Mouse (Mus musculus) embryonic fibroblast, embryonic 13.5 days (primary cell): ENCODE data around the gene Lrrc57. TPM values are rescaled to one million over a fixed set of nuclear protein-coding genes. Genes with fewer than 3 reads are reported as not detected.
A peak's percentile ranks its signal among the peaks of the same experiment; 100 is the strongest.

Experiments used
- H3K27ac ChIP-seq: 2 replicates; pipeline ENCODE4 v1.5.1; 2012; ENCODE audit warnings: low read length, control low read depth, inconsistent platforms; ENCODE audit not compliant: insufficient read depth
- H3K4me1 ChIP-seq: 2 replicates; pipeline ENCODE4 v1.6.1; 2011; ENCODE audit warnings: low read length; ENCODE audit not compliant: control insufficient read depth, insufficient read depth
- H3K4me3 ChIP-seq: 2 replicates; pipeline ENCODE4 v1.5.1; 2011; ENCODE audit warnings: mild to moderate bottlenecking, control low read depth, low read length; ENCODE audit not compliant: insufficient read depth
- CTCF ChIP-seq: IDR thresholded peaks from 2 replicates; pipeline ENCODE4 v1.5.1; 2011; ENCODE audit warnings: mild to moderate bottlenecking, control low read depth, low read length, moderate library complexity, borderline replicate concordance; ENCODE audit not compliant: insufficient read depth
- POLR2A ChIP-seq: IDR thresholded peaks from 2 replicates; pipeline ENCODE4 v1.6.1; 2011; ENCODE audit warnings: low read depth, mild to moderate bottlenecking, control low read depth, low read length, moderate library complexity
- polyA plus RNA-seq: library from polyadenylated mRNA; stranded (reverse); fragments of >200 nt; gene quantifications from 2 replicates; pipeline ENCODE4 v1.2.4, GENCODE M21; 2011; ENCODE audit warnings: low read depth; ENCODE audit not compliant: missing spikeins, insufficient read length

Lrrc57 gene
- polyA plus RNA-seq, 1 experiment = 13.0 TPM

DNA sequence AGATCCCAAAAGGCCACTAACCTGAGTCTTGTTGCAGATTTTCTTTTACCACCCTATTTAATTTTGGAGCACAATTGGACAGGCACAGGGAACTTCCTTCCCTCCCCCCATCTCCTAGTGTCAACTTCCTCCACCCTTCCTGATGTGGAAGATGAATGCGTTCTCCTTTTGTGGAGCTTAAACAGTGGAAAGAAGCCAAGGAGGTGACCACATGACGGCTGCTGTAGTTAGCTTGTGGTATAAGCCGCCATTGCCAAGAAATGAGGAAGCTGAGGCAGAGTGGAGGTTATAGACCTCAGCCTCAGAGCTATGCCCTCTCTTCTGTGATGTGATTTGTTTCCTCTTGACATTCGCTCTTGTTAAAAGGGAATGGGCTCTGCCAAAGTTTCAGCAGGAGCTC lies 22.6 kb upstream of the Lrrc57 start:
- no peak for TF ChIP-seq CTCF
- TF ChIP-seq POLR2A = no peak
- H3K27ac ChIP-seq = no peak overlapping the region

DNA sequence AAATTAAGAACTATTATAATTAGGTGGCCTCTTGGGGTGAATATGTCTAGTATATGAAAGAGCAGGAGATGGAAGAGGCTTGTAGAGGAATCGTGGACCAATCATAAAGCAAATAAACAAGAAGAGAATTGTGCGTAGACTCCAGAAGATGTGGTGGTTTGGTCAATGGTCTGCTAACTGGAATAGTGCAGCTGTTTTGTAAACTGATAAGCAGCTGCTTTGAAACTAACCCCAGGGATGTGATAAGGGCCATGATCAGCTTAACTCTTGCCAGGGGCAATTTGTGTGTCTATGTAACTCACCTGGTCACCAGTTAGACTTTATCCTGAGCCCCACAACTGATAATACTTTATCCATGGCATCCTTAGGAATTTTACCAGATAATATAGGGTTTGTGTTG lies 22.2 kb upstream of the Lrrc57 start:
- H3K4me1 ChIP-seq = 0 out of 2 replicates have a peak, but pooled peaks cover 5% of the 10 kb centered on the region
- no peak overlapping the region for H3K27ac ChIP-seq
- H3K4me3 ChIP-seq = no peak overlapping the region
- TF ChIP-seq POLR2A (no peak), CTCF (no peak)

More for the DNA sequence above, 22.6 kb upstream of the Lrrc57 start:
- H3K4me1 ChIP-seq = 0 out of 2 replicates have a peak, but pooled peaks cover 5% of the 10 kb centered on the region
- no peak overlapping the region for H3K4me3 ChIP-seq

DNA sequence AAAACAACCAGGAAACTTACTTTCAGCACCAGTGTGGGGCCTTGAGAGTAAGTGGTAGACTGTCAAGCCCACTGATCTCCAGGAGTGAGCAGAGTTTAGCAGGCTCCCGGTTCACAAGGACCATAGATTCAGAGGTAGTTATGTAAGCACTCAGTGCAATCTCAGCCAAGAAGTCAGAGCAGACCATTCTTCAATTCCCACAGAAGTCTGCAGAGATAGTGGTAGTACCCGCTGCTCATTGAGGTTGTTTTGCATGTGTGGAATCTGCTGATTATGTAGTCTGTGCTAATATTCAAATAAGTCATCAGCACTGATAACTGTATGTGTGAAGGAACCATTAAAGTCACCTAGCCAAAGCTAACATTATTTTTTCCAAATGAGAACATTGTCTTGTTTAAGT lies 21.3 kb upstream of the Lrrc57 start:
- Histone ChIP-seq H3K4me3 (no peak overlapping the region), H3K27ac (no peak overlapping the region), H3K4me1 (0 out of 2 replicates have a peak, but pooled peaks cover 5% of the 10 kb centered on the region)
- TF ChIP-seq POLR2A (no peak), CTCF (no peak)

DNA sequence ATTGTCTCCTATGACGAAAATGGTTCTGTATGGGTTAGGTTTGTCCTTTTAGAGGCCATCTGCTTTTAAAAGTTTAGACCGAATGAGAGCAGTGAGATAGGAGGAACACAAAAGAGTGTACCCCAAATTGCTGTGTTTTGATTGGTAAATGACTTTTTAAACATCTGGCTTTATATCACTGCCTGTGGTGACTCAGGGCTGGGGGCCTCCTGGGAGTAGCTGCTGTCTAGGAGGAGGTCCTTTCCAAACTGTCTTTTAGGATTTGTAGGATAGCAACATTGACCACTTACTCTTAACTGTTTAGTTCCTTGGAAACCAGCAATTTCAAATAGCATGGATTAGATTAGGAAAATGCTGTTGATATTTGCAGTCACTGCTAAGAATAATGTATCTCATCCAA lies 20.9 kb upstream of the Lrrc57 start:
- 0 out of 2 replicates have a peak, but pooled peaks cover 5% of the 10 kb centered on the region for H3K4me1 ChIP-seq
- no peak for TF ChIP-seq CTCF
- TF ChIP-seq POLR2A = no peak
- H3K4me3 ChIP-seq = no peak overlapping the region
- no peak overlapping the region for H3K27ac ChIP-seq

DNA sequence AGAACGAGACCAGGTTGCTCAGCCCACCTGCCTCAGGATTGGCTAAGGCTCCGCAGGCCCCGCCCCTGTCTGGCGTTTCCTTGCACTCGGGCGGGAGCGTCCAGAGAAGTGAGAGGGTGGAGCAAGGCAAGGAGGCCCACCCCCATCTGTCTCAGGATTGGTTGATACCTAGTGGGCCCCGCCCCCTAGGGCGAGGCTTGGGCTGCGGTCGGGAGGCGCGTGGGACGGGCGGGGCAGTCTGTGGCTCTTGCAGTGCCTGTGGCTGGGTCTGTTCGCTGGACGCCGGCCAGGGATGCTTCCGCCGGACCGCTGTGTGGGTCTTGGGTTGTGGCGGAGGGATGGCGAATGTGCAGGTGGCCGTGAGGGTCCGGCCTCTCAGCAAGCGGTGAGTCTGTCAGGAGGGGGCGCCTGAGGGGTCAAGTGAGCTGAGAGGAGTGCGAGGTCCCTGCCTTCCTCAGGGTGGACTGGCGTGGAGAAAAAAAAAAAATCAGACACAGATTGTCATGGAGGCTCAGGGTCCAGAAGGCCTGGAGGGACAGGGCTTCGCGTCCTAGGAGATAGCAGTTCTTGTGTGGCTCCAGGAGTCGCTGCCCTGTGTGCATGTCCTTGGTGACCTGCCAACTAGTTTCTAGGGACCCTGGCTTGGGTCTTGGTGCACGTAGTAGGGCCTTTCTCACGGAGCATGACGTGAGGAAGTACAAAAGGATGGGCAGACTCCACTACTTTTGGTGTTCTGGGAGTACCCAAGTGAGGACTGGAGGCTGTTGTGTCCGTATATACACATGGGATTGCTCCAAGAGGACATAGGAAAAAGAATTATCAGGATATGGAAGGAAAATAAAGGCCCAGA lies 19.8 kb upstream of the Lrrc57 start, which contains the start of gene Stard9:
TSS of gene Stard9 (plus strand) at position 236 of the 850 bp plus-strand sequence.
- Histone ChIP-seq H3K4me3 (peak within 1 kb of the TSS; percentile 60), H3K4me1 (0 out of 2 replicates have a peak, but pooled peaks cover 5% of the 10 kb centered on the region), H3K27ac (no peak within 1 kb of the TSS)
- TF ChIP-seq CTCF (no peak), POLR2A (peak; percentile 70)

DNA sequence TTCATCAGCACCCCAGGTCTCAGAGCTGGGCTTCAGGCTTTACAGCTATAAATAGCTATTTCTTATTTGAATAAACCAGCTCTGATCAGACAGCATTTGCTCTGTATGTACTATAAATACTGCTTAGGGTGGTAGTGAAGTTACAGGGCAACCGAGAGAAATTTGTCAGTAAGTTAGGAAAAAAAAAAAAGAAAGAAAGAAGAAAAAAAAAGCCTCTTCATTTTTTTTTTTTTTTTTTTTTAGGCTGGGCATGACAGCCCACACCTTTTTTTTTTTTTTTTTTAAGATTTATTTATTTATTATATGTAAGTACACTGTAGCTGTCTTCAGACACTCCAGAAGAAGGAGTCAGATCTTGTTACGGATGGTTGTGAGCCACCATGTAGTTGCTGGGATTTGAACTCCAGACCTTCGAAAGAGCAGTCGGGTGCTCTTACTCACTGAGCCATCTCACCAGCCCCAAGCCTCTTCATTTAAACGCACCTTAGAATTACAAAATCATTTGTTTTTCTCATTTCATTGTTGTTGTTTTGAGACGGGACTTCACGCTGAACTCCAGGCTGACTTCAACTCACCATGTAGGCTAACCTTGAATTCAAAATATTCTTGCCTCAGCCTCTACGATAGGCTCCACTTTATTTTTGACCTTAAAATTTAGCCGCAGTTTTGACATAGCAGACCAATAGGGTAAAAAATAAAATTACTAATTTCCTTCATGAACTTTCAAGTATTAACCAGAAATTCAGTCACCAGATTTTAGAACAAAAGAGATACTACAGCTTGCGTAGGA lies 19.0 kb upstream of the Lrrc57 start:
- 0 out of 2 replicates have a peak, but pooled peaks cover 5% of the 10 kb centered on the region for H3K4me1 ChIP-seq
- TF ChIP-seq POLR2A (no peak), CTCF (no peak)
- no peak overlapping the region for H3K27ac ChIP-seq

DNA sequence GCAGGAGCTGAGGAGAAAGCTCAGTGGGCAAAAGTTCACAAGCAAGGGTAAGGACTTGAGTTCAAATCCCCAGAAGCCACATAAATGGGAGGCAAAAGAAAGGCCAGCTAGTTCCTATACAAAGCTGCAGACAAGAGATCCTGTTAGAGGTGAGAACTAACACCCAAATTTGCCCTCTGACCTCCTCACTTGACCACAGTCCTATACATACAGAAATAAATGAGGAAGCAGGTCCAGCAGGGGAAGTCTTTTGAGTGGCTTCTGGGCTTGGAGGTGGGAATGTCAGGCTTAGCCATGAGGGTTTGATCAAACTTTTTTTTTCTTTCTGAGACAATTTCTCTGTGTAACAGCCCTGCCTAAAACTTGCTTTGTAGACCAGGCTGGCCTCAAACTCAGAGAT lies 13.6 kb upstream of the Lrrc57 start:
- no peak for TF ChIP-seq POLR2A
- TF ChIP-seq CTCF = no peak
- no peaks in the 10 kb centered on the region for H3K4me1 ChIP-seq
- H3K27ac ChIP-seq = no peak overlapping the region
- H3K4me3 ChIP-seq = no peak overlapping the region

More for the DNA sequence above, 19.0 kb upstream of the Lrrc57 start:
- H3K4me3 ChIP-seq = peak overlapping the region; percentile 20; the same call in 1 of the 2 replicates

DNA sequence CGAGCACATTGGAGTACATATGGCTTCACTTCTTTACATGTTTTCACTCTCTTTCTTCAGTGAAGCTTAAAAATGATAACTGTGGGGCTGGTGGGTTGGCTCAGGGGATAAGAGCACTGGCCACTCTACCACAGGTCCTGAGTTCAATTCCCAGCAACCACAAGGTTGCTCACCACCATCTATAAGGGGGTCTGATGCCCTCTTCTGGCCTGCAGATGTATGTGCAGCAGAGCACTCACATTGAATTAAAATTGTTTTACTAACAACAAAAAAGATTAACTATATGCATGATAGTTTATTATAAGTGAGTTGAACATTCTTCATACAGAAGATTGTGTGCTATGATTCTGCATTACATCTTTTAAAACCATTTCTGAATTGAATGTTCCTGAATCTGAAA lies 10.2 kb upstream of the Lrrc57 start:
- Histone ChIP-seq H3K4me3 (no peak overlapping the region), H3K4me1 (no peaks in the 10 kb centered on the region), H3K27ac (no peak overlapping the region)
- TF ChIP-seq POLR2A (no peak), CTCF (no peak)

DNA sequence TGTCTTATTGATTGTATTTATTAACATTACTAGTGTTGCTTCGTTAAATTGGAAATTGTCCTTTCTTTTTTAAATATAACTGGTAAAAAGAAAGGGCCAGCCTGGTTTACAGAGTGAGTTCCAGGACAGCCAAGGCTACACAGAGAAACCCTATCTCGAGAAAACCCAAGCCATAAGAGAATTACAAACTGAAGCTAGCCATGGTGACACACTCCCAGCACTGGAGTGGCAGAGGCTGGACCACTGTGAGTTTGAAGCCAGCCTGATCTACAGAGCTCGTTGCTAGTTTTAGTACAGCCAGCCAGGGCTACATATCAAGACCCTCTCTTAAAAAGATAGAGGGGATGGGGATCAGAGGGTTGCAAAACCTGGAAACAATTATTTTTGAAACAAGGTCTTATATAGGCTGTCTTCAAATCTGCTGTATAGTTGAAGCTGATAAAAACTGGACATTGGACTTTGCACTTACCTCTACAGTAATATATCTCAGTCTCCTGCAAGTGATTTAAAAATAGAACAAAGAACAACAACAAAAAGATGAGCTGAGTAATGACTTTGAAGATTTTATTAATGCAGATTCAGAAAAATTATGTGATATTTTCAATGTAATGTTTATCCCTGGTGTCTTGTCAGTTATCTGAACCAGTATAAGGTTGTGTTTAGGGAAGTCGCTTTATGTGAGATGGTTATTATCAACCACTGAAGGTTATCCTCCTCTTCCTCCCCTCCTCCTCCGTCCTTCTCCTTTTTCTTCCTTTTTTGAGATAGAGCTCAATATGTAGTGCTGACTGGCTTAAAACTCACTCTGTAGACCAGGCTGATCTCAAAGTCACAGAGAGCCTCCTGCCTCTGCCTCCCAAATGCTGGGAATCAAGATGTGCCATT lies 7.2 kb upstream of the Lrrc57 start:
- TF ChIP-seq CTCF = no peak
- TF ChIP-seq POLR2A = no peak
- H3K4me1 ChIP-seq = no peaks in the 10 kb centered on the region
- H3K4me3 ChIP-seq = no peak overlapping the region

More for the DNA sequence above, 7.2 kb upstream of the Lrrc57 start:
- H3K27ac ChIP-seq = no peak overlapping the region
